Mouse (Mus musculus): ENCODE measurements around the gene Kyat3. TPM values are rescaled to one million over a fixed set of nuclear protein-coding genes. Genes with fewer than 3 reads are reported as not detected.

Gene Kyat3
- polyA plus RNA-seq (2014; fragmentation: Illumina TruSeq; extraction: RNeasy Lipid Tissue Mini Kit (QIAGEN cat#74804); ENCODE audit: low read depth, low replicate concordance), result 627 TPM

GRCm38 (mm10) chr3:142700442-142701322 is at the start of gene Kyat3:
Gene Kyat3, plus strand, starts transcription at chr3:142701051.

GRCm38 (mm10) chr3:142764995-142765777 is 64.3 kb downstream of the Kyat3 start, which contains the start of gene Gtf2b:
Gene Gtf2b, plus strand, starts transcription at chr3:142765045.

Other genes starting within 250 kb of the Kyat3 start
- 2.3 TPM for gene Gbp5, start 207.1 kb upstream of the Kyat3 start, polyA plus RNA-seq (2014; fragmentation: Illumina TruSeq; extraction: RNeasy Lipid Tissue Mini Kit (QIAGEN cat#74804); ENCODE audit: low read depth, low replicate concordance)
- 18.1 TPM for gene Gbp7, start 170.7 kb upstream of the Kyat3 start, polyA plus RNA-seq (2014; fragmentation: Illumina TruSeq; extraction: RNeasy Lipid Tissue Mini Kit (QIAGEN cat#74804); ENCODE audit: low read depth, low replicate concordance)
- 14.5 TPM for gene Gbp3, start 141.0 kb upstream of the Kyat3 start, polyA plus RNA-seq (2014; fragmentation: Illumina TruSeq; extraction: RNeasy Lipid Tissue Mini Kit (QIAGEN cat#74804); ENCODE audit: low read depth, low replicate concordance)
- gene Gbp2b, start 106.2 kb upstream of the Kyat3 start, polyA plus RNA-seq (2014; fragmentation: Illumina TruSeq; extraction: RNeasy Lipid Tissue Mini Kit (QIAGEN cat#74804); ENCODE audit: low read depth, low replicate concordance), result 3.6 TPM
- 9.5 TPM for gene Gbp2, start 80.4 kb upstream of the Kyat3 start, polyA plus RNA-seq (2014; fragmentation: Illumina TruSeq; extraction: RNeasy Lipid Tissue Mini Kit (QIAGEN cat#74804); ENCODE audit: low read depth, low replicate concordance)
- gene Gtf2b, start 64.0 kb downstream of the Kyat3 start, polyA plus RNA-seq (2014; fragmentation: Illumina TruSeq; extraction: RNeasy Lipid Tissue Mini Kit (QIAGEN cat#74804); ENCODE audit: low read depth, low replicate concordance), result 28.3 TPM
- 36.7 TPM for gene Pkn2, start 181.0 kb downstream of the Kyat3 start, polyA plus RNA-seq (2014; fragmentation: Illumina TruSeq; extraction: RNeasy Lipid Tissue Mini Kit (QIAGEN cat#74804); ENCODE audit: low read depth, low replicate concordance)

All from liver, adult 10 weeks (tissue).